Mouse (Mus musculus) stomach, embryonic 14.5 days (tissue): ENCODE results near the gene Trip4. TPM values are rescaled to one million over a fixed set of nuclear protein-coding genes. Genes with fewer than 3 reads are reported as not detected.

Experiments used
- ATAC-seq: fragments of 200-750 bp; cut with Nextera tagmentation; 2 replicates; pipeline ENCODE4 v1.8.0; 2017; ENCODE audit warnings: low read depth, moderate TSS enrichment; ENCODE audit not compliant: insufficient number of reproducible peaks, insufficient read depth, low FRiP score
- H3K27ac ChIP-seq: fragments of 300-500 bp; sonication (generic); 2 replicates; pipeline ENCODE4 v1.5.1; 2014; ENCODE audit warnings: mild to moderate bottlenecking, low read length, moderate library complexity, mixed read lengths
- H3K27me3 ChIP-seq: fragments of 300-500 bp; sonication (generic); 2 replicates; pipeline ENCODE4 v1.6.1; 2014; ENCODE audit warnings: low read length, control low read depth, mixed read lengths; ENCODE audit not compliant: control insufficient read depth, insufficient read depth
- H3K36me3 ChIP-seq: fragments of 300-500 bp; sonication (generic); 2 replicates; pipeline ENCODE4 v1.6.1; 2014; ENCODE audit warnings: mild to moderate bottlenecking, control low read depth, low read length, moderate library complexity, mixed read lengths; ENCODE audit not compliant: control insufficient read depth, insufficient read depth
- H3K4me1 ChIP-seq: fragments of 300-500 bp; sonication (generic); 2 replicates; pipeline ENCODE4 v1.6.1; 2014; ENCODE audit warnings: low read length, control low read depth, mixed read lengths; ENCODE audit not compliant: control insufficient read depth, insufficient read depth
- H3K4me2 ChIP-seq: fragments of 300-500 bp; sonication (generic); replicated peaks from 2 replicates; pipeline ENCODE4 v1.6.1; 2014; ENCODE audit warnings: low read depth, low read length, control low read depth
- H3K4me3 ChIP-seq: fragments of 300-500 bp; sonication (generic); 2 replicates; pipeline ENCODE4 v1.5.1; 2014; ENCODE audit warnings: low read depth, low read length, control low read depth
- H3K9ac ChIP-seq: fragments of 300-500 bp; sonication (generic); replicated peaks from 2 replicates; pipeline ENCODE4 v1.6.1; 2014; ENCODE audit warnings: low read depth, mild to moderate bottlenecking, control low read depth, low read length, moderate library complexity, mixed read lengths
- H3K9me3 ChIP-seq: fragments of 300-500 bp; sonication (generic); 2 replicates; pipeline ENCODE4 v1.6.1; 2016; ENCODE audit warnings: low read depth, low read length, control low read depth; ENCODE audit not compliant: control insufficient read depth
- WGBS: fragments of 180-500 bp; shearing (Covaris S2); extraction: QIAGEN DNeasy Blood & Tissue Kit; methylation state at CpG from one replicate; pipeline ENCODE4 v1.1.7; 2014; 5-methylcytosine and 5-hydroxymethylcytosine counted together
- polyA plus RNA-seq: library from polyadenylated mRNA; unstranded; fragments of >200 nt; fragmentation: Nextera tagmentation; extraction: Ambion mirVana; gene quantifications from 2 replicates; pipeline ENCODE4 v1.2.1, GENCODE M21; 2014

The Trip4 gene
- polyA plus RNA-seq, 1 experiment from 2014 or later: 35.1 TPM

GRCm38 (mm10) chr9:65832041-65832440, 76.6 kb downstream of the Trip4 start:
- Histone ChIP-seq H3K4me1 (peaks cover 7% of the 10 kb centered on the region; the same call in 1 of the 2 replicates), H3K27ac (peak overlapping the region; percentile 12; the same call in 1 of the 2 replicates), H3K4me3 (no peak overlapping the region), H3K4me2 (no peak overlapping the region), H3K9ac (no peak overlapping the region), H3K36me3 (no peaks in the 10 kb centered on the region; the same call in 1 of the 2 replicates), H3K27me3 (no peaks in the 10 kb centered on the region), H3K9me3 (no peaks in the 10 kb centered on the region)
- no peak for ATAC-seq
- WGBS: 47% methylated on average over 2 of the region's 2 CpGs

GRCm38 (mm10) chr9:65831164-65831563, 77.4 kb downstream of the Trip4 start:
- Histone ChIP-seq H3K9ac (no peak overlapping the region), H3K36me3 (no peaks in the 10 kb centered on the region; the same call in 1 of the 2 replicates), H3K4me2 (no peak overlapping the region), H3K27me3 (no peaks in the 10 kb centered on the region), H3K4me3 (no peak overlapping the region), H3K9me3 (no peaks in the 10 kb centered on the region), H3K27ac (no peak overlapping the region), H3K4me1 (peaks cover 8% of the 10 kb centered on the region)
- ATAC-seq: no peak
- WGBS: 73% methylated on average over 4 of the region's 4 CpGs

- 83% methylated on average over 4 of the region's 4 CpGs for WGBS
- H3K36me3 ChIP-seq: no peaks in the 10 kb centered on the region; the same call in 1 of the 2 replicates
These were observed 78.3 kb downstream of the Trip4 start for GRCm38 (mm10) chr9:65830255-65830654.

GRCm38 (mm10) chr9:65829410-65829809, 79.2 kb downstream of the Trip4 start:
- no peak for ATAC-seq
- Histone ChIP-seq H3K36me3 (no peaks in the 10 kb centered on the region; the same call in 1 of the 2 replicates), H3K4me1 (peaks cover 21% of the 10 kb centered on the region), H3K9me3 (no peaks in the 10 kb centered on the region), H3K4me2 (no peak overlapping the region), H3K9ac (no peak overlapping the region), H3K27me3 (no peaks in the 10 kb centered on the region), H3K4me3 (no peak overlapping the region), H3K27ac (no peak overlapping the region)
- 94% methylated on average over 1 of the region's 2 CpGs for WGBS

More at GRCm38 (mm10) chr9:65830255-65830654, 78.3 kb downstream of the Trip4 start:
- Histone ChIP-seq H3K4me2 (no peak overlapping the region), H3K27me3 (no peaks in the 10 kb centered on the region), H3K4me3 (no peak overlapping the region), H3K9me3 (no peaks in the 10 kb centered on the region), H3K27ac (no peak overlapping the region), H3K9ac (no peak overlapping the region), H3K4me1 (peaks cover 16% of the 10 kb centered on the region)
- ATAC-seq: no peak

GRCm38 (mm10) chr9:65828511-65828910, 80.1 kb downstream of the Trip4 start:
- H3K36me3 ChIP-seq: no peaks in the 10 kb centered on the region; the same call in 1 of the 2 replicates
- no peaks in the 10 kb centered on the region for H3K27me3 ChIP-seq
- H3K4me3 ChIP-seq: peak overlapping the region; percentile 73
- H3K27ac ChIP-seq: no peak overlapping the region
- ATAC-seq: no peak
- H3K4me2 ChIP-seq: peak overlapping the region; percentile 56
- H3K4me1 ChIP-seq: peaks cover 29% of the 10 kb centered on the region
- H3K9me3 ChIP-seq: no peaks in the 10 kb centered on the region
- 14% methylated on average over 3 of the region's 3 CpGs for WGBS
- 0 out of 2 replicates have a peak overlapping the region, but pooled peaks have one; percentile 89 for H3K9ac ChIP-seq

- Histone ChIP-seq H3K4me2 (peak overlapping the region; percentile 56), H3K27me3 (no peaks in the 10 kb centered on the region), H3K36me3 (no peaks in the 10 kb centered on the region), H3K27ac (peak overlapping the region; percentile 98; the same call in 1 of the 2 replicates), H3K4me3 (peak overlapping the region; percentile 73), H3K9ac (peak overlapping the region; percentile 89), H3K4me1 (peaks cover 31% of the 10 kb centered on the region), H3K9me3 (no peaks in the 10 kb centered on the region)
- WGBS: 0% methylated on average over 13 of the region's 13 CpGs
- ATAC-seq: no peak
These were observed 80.6 kb downstream of the Trip4 start for GRCm38 (mm10) chr9:65828016-65828403.

GRCm38 (mm10) chr9:65827344-65828015, 81.1 kb downstream of the Trip4 start, which contains the start of gene Zfp609:
Zfp609 (minus strand) TSS chr9:65827564.
- peak within 1 kb of the TSS; percentile 73 for H3K4me3 ChIP-seq
- no peaks in the 10 kb centered on the region for H3K9me3 ChIP-seq
- peak within 1 kb of the TSS; percentile 89 for H3K9ac ChIP-seq
- H3K4me2 ChIP-seq: peak within 1 kb of the TSS; percentile 62
- H3K27ac ChIP-seq: peak within 1 kb of the TSS; percentile 98
- peak; percentile 87 for ATAC-seq
- H3K36me3 ChIP-seq: no peaks in the 10 kb centered on the region
- 1% methylated on average over 68 of the region's 76 CpGs for WGBS
- peaks cover 31% of the 10 kb centered on the region for H3K4me1 ChIP-seq
- H3K27me3 ChIP-seq: no peaks in the 10 kb centered on the region

- peak overlapping the region; percentile 98 for H3K27ac ChIP-seq
- H3K4me1 ChIP-seq: peaks cover 31% of the 10 kb centered on the region
- peak; percentile 21; the same call in 1 of the 2 replicates for ATAC-seq
- H3K27me3 ChIP-seq: no peaks in the 10 kb centered on the region
- under 1% methylated on average over 31 of the region's 31 CpGs for WGBS
- peak overlapping the region; percentile 89 for H3K9ac ChIP-seq
- peak overlapping the region; percentile 62 for H3K4me2 ChIP-seq
- no peaks in the 10 kb centered on the region for H3K36me3 ChIP-seq
- peak overlapping the region; percentile 73 for H3K4me3 ChIP-seq
- H3K9me3 ChIP-seq: no peaks in the 10 kb centered on the region
These were observed 81.8 kb downstream of the Trip4 start for GRCm38 (mm10) chr9:65826588-65827343.
